Mouse (Mus musculus): ENCODE data around the gene Cbwd1. TPM values are rescaled to one million over a fixed set of nuclear protein-coding genes. Genes with fewer than 3 reads are reported as not detected.

Gene Cbwd1
- total RNA-seq, 2 experiments from 2014 or later: 8.8 to 21.6 TPM

GRCm38 (mm10) chr19:24898737-24899577 lies 62.5 kb downstream of the Cbwd1 start:
- no peak for ATAC-seq (replicated peaks; ENCODE audit: low FRiP score, poor library complexity, severe bottlenecking)

GRCm38 (mm10) chr19:24897896-24898736 lies 63.3 kb downstream of the Cbwd1 start:
- no peak for ATAC-seq (replicated peaks; ENCODE audit: low FRiP score, poor library complexity, severe bottlenecking)

DNA sequence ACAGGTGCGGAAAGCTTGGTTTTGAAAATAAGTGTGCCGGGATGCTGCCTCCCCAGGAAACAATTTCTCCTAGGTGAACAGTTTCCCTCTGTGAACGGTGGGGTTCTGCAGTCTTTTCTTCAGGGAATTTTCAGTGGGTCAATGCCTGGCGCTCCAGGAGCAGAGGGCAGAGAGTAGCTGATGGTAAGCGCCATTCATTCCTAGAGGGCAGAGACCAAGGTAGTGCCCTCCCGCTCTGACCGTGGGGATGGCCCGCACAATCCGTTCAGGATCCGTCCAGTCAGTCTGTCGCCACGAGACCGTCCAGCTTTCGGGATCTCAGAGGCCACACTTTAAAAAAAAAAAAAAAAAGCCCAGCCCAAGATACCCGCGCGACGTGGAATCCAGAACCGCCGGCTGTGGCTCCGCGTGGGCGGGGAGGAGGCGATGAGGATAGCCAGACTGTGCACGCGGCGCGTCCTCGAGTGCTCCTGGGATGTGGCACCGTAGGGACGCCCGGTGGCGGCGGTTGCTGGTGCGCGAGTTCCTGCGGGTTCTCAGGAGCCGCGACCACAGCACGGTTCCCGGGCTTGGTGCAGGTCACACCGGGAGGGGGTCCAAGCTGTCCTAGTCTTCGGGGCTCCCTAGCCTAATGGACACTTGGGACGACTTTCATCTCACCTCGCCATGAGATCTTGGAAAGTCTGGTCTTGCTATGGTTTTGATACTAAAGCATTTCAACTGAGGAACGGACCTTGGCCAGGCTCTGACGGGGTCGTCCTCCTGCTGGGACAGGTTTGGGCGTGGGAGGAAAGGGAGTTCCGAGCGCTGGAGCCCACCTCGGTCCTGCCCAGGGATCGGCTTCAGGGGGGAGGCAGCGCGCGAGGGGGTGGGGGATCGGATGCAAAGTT lies 64.2 kb downstream of the Cbwd1 start:
- no peak for ATAC-seq (replicated peaks; ENCODE audit: low FRiP score, poor library complexity, severe bottlenecking)

DNA sequence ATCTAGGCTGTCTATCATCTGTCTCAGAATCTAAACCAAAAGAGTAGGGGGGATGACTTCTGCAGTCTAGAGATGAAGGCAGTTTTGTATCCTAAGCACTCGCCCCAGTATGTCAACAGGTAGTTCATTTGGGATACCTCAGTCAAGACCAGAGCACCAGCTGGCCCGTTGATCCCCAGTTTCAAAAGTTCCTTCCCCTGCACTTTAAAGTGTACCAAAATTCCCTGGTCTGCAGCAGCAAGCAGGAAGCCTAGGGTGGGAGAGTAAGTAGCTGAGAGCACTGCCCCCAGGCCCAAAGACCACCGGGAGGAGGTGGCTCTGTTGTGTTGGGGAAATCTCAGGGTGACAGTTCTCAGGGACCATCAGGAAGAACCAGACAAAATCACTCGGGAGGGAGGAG lies 64.9 kb downstream of the Cbwd1 start:
- no peak for ATAC-seq (replicated peaks; ENCODE audit: low FRiP score, poor library complexity, severe bottlenecking)

GRCm38 (mm10) chr19:24886888-24887287 lies 74.5 kb downstream of the Cbwd1 start:
- ATAC-seq (replicated peaks; ENCODE audit: low FRiP score, poor library complexity, severe bottlenecking): no peak

DNA sequence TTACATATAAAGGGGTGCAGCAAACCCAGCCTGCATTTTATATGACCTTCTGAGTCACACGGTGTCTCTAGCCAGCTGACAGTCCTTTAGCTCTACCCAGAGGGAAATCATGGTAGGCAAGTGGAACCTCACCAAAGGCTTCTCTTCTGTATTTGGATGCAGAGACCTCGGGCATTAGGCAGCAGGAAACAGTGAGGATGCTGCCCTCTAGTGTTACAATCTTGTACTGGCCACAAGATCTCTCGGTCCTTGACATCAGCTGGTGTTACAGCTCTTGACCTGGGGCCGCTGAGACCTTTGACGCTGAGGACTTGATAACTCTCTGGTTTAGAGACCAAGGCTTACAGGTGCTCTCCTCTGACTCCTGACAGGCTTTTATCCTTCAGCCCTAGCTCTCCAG lies 75.9 kb downstream of the Cbwd1 start:
- peak; percentile 49; the same call in 1 of the 2 replicates for ATAC-seq (replicated peaks; ENCODE audit: low FRiP score, poor library complexity, severe bottlenecking)

DNA sequence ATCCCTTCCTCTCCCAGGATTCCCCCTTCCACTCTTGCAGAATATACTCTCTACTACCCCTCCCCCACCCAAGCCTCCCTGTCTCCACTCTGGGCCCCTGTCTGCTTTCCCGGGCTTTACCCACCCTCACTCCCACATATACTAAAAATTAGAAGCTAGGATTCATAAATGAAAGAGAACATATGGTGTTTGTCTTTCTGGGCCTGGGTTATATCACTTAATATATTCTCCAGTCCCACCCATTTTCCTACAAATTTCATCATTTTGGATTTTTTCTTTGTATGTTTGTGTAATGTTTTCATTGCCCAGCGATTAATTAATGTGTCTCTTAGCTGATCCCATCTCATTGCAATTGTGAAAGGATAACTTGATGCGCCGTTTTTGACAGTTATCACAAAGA lies 80.2 kb downstream of the Cbwd1 start:
- ATAC-seq (replicated peaks; ENCODE audit: low FRiP score, poor library complexity, severe bottlenecking): no peak

DNA sequence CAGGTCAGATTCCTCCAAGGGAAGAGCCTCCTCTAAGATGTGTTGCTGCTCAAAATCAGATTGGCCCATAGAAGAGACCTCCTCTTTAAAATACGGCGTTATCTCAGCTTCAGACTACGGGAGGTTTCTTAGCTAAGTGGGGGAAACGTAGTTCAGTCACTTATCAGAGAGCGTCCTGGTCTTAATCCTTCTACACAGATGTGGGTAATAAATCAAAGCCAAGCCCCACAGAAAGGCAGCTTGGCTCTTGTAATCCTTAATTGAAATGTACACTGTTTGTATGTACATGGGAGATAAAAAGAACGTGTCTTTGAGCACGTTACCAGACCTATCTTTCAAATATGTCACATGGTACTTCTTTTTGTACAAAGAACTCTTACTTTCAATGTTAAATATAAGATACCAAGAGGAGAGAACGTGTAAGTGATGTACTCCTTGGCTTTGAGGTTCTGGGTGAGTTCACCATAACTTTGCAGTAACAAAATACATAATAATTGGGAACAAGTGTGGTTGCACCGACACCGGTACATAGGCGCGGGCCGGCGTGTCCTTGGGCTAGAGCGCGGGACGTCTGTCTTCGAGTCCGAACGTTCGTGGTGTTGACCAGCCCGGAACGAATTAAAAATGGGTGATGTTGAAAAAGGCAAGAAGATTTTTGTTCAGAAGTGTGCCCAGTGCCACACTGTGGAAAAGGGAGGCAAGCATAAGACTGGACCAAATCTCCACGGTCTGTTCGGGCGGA lies 86.1 kb downstream of the Cbwd1 start, which contains the start of gene Gm10053:
Gm10053 (plus strand) TSS at position 558 of the 742 bp plus-strand sequence.
- peak; percentile 97 for ATAC-seq (replicated peaks; ENCODE audit: low FRiP score, poor library complexity, severe bottlenecking)

- no peak for ATAC-seq (replicated peaks; ENCODE audit: low FRiP score, poor library complexity, severe bottlenecking)
Measured at GRCm38 (mm10) chr19:24873873-24874272, 87.5 kb downstream of the Cbwd1 start.

- ATAC-seq (replicated peaks; ENCODE audit: low FRiP score, poor library complexity, severe bottlenecking): no peak
Measured at GRCm38 (mm10) chr19:24871037-24871635, 90.3 kb downstream of the Cbwd1 start.

Other genes with a start within 250 kb of the Cbwd1 start
- gene Pgm5, start 99.8 kb downstream of the Cbwd1 start, total RNA-seq (2015; ENCODE audit: low replicate concordance): not detected in 2 replicates
- gene Pgm5, start 99.8 kb downstream of the Cbwd1 start, total RNA-seq (2017; ENCODE audit: low replicate concordance): not detected in 2 replicates
- gene Gm10053, start 85.9 kb downstream of the Cbwd1 start, total RNA-seq (2015; ENCODE audit: low replicate concordance): 38.9 and 65.8 TPM in 2 replicates
- gene Gm10053, start 85.9 kb downstream of the Cbwd1 start, total RNA-seq (2017; ENCODE audit: low replicate concordance): 9.8 and 16.0 TPM in 2 replicates
- gene Foxd4, start 60.4 kb downstream of the Cbwd1 start, total RNA-seq (2015; ENCODE audit: low replicate concordance): 1.1 TPM in 1 of 2 replicates, not detected in the other
- gene Foxd4, start 60.4 kb downstream of the Cbwd1 start, total RNA-seq (2017; ENCODE audit: low replicate concordance): not detected in 2 replicates
- gene Dock8, start 37.9 kb upstream of the Cbwd1 start, total RNA-seq (2015; ENCODE audit: low replicate concordance): 28.1 and 33.5 TPM in 2 replicates
- gene Dock8, start 37.9 kb upstream of the Cbwd1 start, total RNA-seq (2017; ENCODE audit: low replicate concordance): 14.5 and 68.5 TPM in 2 replicates